Mouse (Mus musculus) adrenal gland, postnatal 4 days (tissue): ENCODE data around the gene Lmntd1. TPM values are rescaled to one million over a fixed set of nuclear protein-coding genes. Genes with fewer than 3 reads are reported as not detected.

Experiments
- DNase-seq, 2 experiments: peaks; one replicate each; pipeline ENCODE4 v3.0.0; 2021 to 2022; ENCODE audit warnings: low spot score in 2 of 2, mixed read lengths in 2 of 2
- total RNA-seq, 2 experiments: library from RNA; stranded (reverse); gene quantifications; 2 replicates each; pipeline ENCODE4 v1.2.3; 2021

Lmntd1 gene
- total RNA-seq, 2 experiments from 2014 or later, result 2.9 to 3.9 TPM

GRCm38 (mm10) chr6:145389904-145390303 is 224.2 kb downstream of the Lmntd1 start:
- DNase-seq, result no peak

- DNase-seq, result no peak
Measured at GRCm38 (mm10) chr6:145387378-145387777, 226.7 kb downstream of the Lmntd1 start.

GRCm38 (mm10) chr6:145382586-145383380 is 231.3 kb downstream of the Lmntd1 start:
- DNase-seq, result no peak

DNA sequence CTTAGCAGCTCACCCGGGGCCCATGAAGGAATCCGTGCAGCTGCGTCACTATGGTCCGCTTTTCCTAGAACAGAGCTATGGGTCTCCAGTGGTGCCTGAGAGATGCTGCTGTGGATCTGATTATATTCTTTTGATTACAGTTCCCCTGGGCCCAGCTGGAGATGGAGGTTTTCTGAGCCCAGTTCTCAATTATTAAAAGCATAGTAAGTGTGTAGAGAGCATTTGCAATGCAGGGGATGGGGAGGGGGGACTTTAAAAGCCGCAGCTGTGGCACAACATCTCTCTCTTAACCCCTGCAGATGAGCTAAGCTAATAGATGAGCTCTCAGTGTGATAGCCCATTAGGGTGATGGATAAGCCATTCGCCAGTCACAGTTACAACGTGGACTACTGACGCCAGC is 233.2 kb downstream of the Lmntd1 start:
- no peak for DNase-seq

DNA sequence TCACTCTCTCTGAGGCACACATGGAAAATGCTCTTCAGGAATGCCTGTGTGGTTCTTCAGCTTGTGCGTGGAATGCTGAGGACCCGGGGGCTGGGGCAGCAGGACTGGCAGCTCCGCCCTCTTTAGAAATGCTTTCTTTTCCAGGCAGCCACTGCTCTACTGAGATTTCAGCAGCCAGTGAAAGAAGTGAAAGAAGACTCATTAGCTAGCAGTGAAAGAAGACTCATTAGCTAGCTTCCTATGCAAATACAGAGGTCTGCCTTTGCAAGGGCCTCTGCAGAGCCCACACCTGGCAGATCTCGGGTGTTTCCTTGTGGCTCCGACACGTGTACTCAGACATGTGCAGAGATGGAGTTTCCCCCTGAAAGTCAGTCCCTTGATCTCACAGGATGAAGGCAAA is 234.9 kb downstream of the Lmntd1 start:
- no peak for DNase-seq

- DNase-seq, result no peak
Measured at GRCm38 (mm10) chr6:145378689-145379088, 235.4 kb downstream of the Lmntd1 start.

DNA sequence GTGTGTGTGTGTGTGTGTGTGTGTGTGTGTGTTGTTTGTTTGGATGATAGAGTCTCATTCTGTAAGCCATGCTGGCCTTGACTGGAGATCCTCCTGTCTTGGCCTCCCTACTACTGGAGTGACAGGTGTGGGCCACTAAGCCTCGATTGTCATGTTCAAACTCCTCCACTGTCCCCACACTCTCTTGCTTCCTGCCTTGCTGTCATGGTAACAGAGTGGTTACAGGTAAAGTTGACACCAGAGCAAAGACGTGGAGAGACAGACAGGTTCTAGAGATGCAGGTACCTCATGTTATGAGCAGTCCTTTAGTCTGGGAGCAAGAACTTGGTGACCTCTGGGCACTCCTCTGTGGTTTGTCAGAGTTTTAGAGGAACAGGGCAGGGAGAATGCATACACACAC is 239.7 kb downstream of the Lmntd1 start:
- no peak for DNase-seq

DNA sequence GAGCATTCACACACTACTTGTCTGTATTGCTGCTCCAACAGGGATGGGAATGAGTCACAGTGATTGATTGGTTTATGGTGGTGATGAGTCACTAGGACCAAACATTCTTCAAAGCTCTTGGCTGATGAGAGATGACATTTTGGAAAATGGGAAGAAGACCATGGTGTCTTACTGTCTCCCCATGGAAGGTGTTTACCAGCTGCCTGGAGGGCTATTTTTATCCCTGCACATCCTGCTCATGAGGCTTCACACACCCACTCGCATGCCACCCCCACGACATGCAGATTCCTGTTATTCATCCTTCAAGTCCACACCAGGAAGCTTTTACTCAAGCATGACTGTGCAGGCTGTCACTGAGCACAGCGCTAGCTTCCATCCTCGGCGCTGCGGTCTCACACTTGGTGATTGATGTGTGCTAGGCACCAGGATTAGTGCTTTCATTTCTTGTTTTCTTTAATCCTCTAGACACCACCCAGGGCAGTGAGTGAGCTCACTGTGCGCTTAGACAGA is 240.4 kb downstream of the Lmntd1 start:
- DNase-seq, result no peak

DNA sequence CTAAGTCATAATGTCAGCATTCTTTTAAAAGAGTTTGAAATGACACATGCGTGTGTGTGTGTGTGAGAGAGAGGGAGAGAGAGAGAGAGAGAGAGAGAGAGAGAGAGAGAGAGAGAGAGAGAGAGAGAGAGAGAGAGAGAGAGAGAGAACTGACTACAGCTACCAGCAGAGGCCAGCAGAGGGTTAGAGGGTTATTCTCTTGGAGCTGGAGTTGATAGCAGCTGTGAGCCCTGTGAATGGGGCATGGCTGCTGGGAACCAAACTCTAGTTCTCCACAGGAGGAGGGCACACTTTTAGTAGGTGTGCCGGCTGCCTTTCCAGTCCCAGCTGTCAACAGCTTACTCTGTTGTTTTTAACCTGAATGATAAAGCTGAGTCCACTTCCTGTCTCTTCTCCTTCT is 242.1 kb downstream of the Lmntd1 start:
- DNase-seq, result no peak

DNA sequence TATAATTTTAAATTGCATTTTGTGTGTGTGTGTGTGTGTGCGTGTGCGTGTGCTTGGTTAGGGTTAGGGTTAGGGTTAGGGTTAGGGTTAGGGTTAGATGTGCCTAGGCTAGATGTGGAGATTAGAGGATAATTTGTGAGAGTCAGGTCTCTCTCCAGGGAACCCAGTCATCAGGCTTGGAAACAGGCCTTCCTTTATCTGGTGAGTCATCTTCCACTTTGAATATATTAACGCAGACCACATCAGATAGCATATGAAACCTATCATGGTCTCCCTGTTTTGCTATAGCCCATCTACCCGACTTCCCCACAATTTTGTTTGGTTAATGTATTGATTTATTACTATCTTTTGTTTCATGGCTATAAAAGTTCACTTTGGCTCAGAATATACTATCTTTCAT is 242.5 kb downstream of the Lmntd1 start:
- no peak for DNase-seq

DNA sequence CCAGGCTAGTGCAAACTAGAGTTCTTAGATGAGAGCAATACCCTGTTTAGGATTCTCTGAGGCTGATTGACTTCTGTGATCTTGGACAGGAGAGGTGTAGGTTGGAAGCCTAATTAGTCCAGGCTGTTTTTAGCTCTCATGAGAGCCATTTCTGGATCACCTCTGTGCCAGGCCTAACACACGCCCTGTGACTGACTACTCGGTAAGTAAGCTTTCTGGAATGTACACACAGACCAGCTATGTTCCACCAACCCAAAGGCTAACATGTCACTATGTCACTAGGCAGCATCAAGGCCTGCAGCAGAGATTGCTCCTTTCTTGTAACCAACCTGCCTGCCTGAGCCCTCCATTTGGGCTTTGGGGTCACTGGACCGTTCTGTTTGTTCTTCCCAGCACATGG is 243.8 kb downstream of the Lmntd1 start:
- DNase-seq, result no peak

GRCm38 (mm10) chr6:145369290-145369689 is 244.8 kb downstream of the Lmntd1 start:
- no peak for DNase-seq

GRCm38 (mm10) chr6:145366488-145366887 is 247.6 kb downstream of the Lmntd1 start:
- no peak for DNase-seq

GRCm38 (mm10) chr6:145363698-145364097 is 250.4 kb downstream of the Lmntd1 start:
- DNase-seq, result no peak

DNA sequence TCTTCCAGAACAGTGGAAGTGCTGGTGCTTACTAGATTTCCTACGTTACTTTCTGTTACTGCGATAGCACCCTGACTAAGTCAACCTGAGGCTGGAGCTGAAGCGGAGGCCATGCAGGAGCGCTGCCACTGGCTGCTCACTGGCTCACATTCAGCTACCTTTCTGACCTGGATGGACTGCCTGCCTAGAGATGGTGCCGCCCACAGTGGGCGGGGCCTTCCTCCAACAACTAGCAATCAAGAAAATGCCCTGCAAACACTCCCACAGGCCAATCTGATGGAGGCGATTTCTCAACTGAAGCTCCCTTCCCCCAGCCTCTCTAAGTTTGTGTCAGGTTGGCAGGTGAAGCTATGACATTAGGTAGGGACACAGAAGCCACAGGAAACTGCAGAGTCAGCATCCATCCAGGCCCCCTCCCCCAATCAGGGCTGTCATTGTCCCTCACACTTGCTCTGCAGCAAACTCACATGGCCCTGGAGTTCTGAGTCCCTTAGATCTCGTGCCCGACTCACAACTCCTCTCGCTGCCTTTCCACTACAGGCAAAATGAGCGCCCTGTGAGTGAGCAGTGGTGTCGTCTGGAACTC is 252.9 kb downstream of the Lmntd1 start:
- DNase-seq, result no peak

DNA sequence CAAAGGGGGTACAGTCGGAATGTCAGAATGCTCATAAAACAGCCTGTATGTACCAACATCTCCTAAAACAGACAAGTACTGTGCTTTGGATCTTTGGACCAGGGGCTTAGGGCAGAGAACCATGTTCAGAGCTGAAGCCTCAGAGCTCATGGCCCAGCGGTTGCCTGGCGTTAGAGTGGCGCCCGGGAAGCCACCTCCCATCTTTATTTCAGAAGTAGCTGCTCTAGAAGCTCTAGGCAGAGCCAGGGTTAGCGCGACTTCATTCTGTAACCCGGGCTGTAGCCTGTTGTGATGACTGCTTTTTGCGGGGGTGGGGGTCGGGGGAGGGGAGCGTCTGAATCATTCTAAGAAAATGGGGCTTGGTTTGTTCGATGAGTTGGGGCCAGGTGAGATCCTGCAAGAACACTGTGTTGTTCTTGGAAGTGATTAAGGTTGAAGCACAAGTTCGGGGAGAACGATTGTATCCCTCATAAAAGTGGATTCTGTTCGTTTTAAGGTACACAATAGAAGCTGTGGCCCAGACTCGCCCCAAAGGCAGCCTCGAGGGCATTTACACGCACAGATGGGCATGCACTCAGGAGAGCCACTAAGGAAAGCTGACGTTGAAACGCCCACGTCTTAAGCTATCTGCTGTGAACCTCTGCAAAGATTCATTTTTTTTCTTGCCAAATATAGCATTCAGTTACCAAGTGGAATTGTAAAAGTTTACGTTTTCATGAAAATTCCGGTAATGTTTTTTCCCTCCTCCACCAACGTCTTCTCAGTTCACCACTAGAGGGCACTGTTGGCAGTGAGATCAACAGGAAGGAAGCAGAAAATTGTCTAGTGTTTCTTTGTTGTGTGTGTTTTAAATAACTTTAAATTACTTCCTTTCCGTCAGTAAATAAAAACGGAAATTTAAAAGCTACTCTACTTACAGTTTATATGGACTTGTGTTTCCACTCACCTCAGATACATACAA is 254.4 kb downstream of the Lmntd1 start:
- DNase-seq, result peak in 1 of 2 experiments; percentile 39

DNA sequence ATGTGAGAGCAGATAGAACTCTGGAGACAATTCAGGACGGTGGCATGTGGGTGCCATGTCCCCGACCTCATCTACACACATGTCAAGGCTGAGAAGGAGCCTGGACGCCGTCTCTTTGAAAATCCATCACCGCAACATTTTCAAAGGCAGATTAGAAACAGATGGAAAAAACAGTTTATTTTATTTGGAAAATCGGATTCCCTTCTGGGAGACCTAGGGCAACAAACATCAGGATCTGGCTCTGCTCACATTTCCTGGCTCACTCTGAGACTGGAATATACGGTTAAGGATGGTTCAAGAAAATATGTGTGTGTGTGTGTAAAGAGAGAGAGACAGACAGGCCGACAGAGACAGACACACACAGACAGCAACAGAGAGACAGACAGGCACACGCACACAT is 256.1 kb downstream of the Lmntd1 start:
- no peak for DNase-seq

- DNase-seq, result no peak
Measured at GRCm38 (mm10) chr6:145353806-145354205, 260.3 kb downstream of the Lmntd1 start.

DNA sequence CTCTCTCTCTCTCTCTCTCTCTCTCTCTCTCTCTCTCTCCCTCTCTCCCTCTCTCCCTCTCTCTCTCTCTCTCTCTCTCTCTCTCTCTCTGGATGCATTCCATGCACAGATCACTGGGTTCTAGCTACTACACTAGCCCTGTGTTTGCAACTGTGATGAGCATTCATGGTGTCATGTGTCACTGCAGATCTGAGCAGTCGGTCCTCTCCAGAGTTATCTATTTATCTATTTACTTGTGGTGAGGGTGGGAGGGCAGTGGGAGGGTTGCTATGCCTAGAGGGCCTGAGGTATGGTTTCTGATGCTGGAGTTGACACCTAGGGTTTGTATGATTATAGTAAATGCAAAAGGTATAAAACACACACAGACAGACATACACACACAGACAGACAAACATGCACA is 261.4 kb downstream of the Lmntd1 start:
- DNase-seq, result no peak

DNA sequence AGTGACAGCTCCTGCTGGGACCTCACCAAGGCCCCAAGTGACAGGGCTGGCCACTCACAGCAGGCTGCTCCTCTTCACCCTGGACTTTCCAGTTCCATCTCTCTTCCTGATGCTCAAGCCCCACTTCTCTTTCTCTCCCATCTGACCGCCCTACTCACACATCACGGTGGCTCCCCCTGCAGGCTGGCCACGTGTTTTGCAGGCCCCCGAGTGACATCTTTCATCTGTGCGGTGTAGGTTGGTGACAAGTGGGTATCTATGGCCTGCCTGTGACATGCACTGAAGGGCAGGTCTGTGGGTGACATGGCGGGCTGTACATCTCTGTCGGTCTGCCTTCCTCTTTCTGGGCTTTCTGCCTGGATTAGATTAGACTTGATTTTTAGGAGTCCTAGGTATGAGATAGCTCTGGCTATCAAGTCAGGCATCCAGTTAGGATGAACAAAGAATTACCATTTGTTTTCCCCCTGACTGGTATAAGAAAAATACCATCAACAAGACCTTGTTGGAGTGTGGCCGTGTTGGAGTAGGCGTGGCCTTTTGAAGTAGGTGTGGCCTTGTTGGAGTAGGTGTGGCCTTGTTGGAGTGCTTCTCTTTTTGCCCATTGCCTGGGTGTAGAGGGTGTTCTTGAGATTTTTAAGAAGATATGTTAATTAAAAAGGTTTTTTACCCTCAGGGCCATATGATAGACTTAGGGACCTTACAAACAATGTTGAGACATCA is 265.8 kb downstream of the Lmntd1 start:
- DNase-seq, result no peak

DNA sequence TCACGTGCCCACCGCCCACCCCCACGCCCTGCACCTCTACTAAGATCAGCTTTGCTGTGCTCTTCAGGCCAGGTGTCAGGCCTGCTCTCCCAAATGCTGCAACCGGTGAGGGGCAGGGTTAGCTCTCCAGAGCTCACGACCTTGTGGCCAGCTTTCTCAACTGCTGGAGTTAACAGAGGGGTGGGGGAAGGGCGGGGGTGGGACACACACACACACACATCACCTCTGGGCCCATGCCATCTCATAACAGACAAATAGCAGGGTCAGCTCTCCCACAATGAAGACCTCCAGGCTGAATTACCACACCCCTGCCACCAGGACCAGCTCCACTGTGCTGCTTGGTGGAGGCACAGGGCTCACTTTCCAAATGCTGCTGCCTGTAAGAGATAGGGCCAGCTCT is 266.5 kb downstream of the Lmntd1 start:
- DNase-seq, result no peak
